Mouse (Mus musculus) liver, embryonic 14.5 days (tissue): Measurements from ENCODE around the gene Lrrc7. TPM values are rescaled to one million over a fixed set of nuclear protein-coding genes. Genes with fewer than 3 reads are reported as not detected.
"Not testable (repeated sequence)": the region's sequence is repeated elsewhere in the genome, so short reads cannot be mapped to it uniquely, and the experiment has no call there.

Experiments used
- ATAC-seq: fragments of 200-750 bp; cut with Nextera tagmentation; 2 replicates; pipeline ENCODE4 v1.8.0; 2017; ENCODE audit warnings: moderate number of reproducible peaks, mild to moderate bottlenecking, moderate library complexity; ENCODE audit not compliant: insufficient read depth
- DNase-seq, 3 experiments: peaks; one replicate each; pipeline ENCODE4 v3.0.0-alpha.2; 2012 to 2013; ENCODE audit warnings: low read depth in 3 of 3, low spot score in 3 of 3
- H3K27ac ChIP-seq: fragments of 300-500 bp; sonication (generic); 2 replicates; pipeline ENCODE4 v1.5.1; 2014; ENCODE audit warnings: moderate library complexity, mild to moderate bottlenecking, control low read depth, inconsistent platforms
- H3K27me3 ChIP-seq: fragments of 300-500 bp; sonication (generic); 2 replicates; pipeline ENCODE4 v1.6.1; 2014; ENCODE audit warnings: mild to moderate bottlenecking, low read length, moderate library complexity; ENCODE audit not compliant: control insufficient read depth, insufficient read depth
- H3K36me3 ChIP-seq: fragments of 300-500 bp; sonication (generic); replicated peaks from 2 replicates; pipeline ENCODE4 v1.6.1; 2014; ENCODE audit warnings: low read depth; ENCODE audit not compliant: control insufficient read depth, insufficient read depth
- H3K4me1 ChIP-seq, 2 experiments: fragments of 200-500 bp in 1 of 2; fragments of 300-500 bp in 1 of 2; sonication (generic) in 1 of 2; replicated peaks; 2 replicates each; pipeline ENCODE4 v1.6.1; 2012 to 2014; ENCODE audit warnings: antibody characterized with exemption in 1 of 2, inconsistent platforms in 1 of 2, low read length in 1 of 2; ENCODE audit not compliant: control insufficient read depth in 2 of 2, insufficient read depth in 2 of 2
- H3K4me2 ChIP-seq: fragments of 300-500 bp; sonication (generic); 2 replicates; pipeline ENCODE4 v1.6.1; 2014; ENCODE audit warnings: low read depth, mild to moderate bottlenecking, control low read depth, moderate library complexity
- H3K4me3 ChIP-seq, 2 experiments: fragments of 200-500 bp in 1 of 2; fragments of 300-500 bp in 1 of 2; sonication (generic) in 1 of 2; 2 replicates each; pipeline ENCODE4 v1.5.1; 2012 to 2014; ENCODE audit warnings: low read depth in 2 of 2, low read length in 2 of 2, mild to moderate bottlenecking in 2 of 2, control low read depth in 1 of 2, inconsistent platforms in 1 of 2, moderate library complexity in 1 of 2; ENCODE audit not compliant: insufficient read depth in 1 of 2
- H3K9ac ChIP-seq: fragments of 300-500 bp; sonication (generic); replicated peaks from 2 replicates; pipeline ENCODE4 v1.6.1; 2014; ENCODE audit warnings: mild to moderate bottlenecking, control low read depth, moderate library complexity
- H3K9me3 ChIP-seq: fragments of 300-500 bp; sonication (generic); 2 replicates; pipeline ENCODE4 v1.6.1; 2016; ENCODE audit warnings: low read length, mixed read lengths; ENCODE audit not compliant: control insufficient read depth
- CTCF ChIP-seq: IDR thresholded peaks from 2 replicates; pipeline ENCODE4 v1.5.1; 2016; ENCODE audit warnings: antibody characterized with exemption, low read depth, control low read depth
- EP300 ChIP-seq: IDR thresholded peaks from 2 replicates; pipeline ENCODE4 v1.6.1; 2016; ENCODE audit warnings: antibody characterized with exemption, low read depth
- WGBS: fragments of 180-500 bp; shearing (Covaris S2); extraction: QIAGEN DNeasy Blood & Tissue Kit; methylation state at CpG from one replicate; pipeline ENCODE4 v1.1.7; 2014; ENCODE audit not compliant: insufficient replicate concordance; 5-methylcytosine and 5-hydroxymethylcytosine counted together
- polyA plus RNA-seq, 2 experiments: library from polyadenylated mRNA; depleted of rRNA in 1 of 2; stranded (reverse) in 1 of 2; unstranded in 1 of 2; fragments of >200 nt; fragmentation: Nextera tagmentation in 1 of 2; extraction: Ambion mirVana in 1 of 2; gene quantifications; 2 replicates each; pipeline versions ENCODE4 v1.2.1 to v1.2.3; 2012 to 2014

Lrrc7 gene
- polyA plus RNA-seq, 2 experiments: under 0.01 to 0.03 TPM

GRCm38 (mm10) chr3:158122899-158123298, 439.1 kb downstream of the Lrrc7 start:
- Histone ChIP-seq H3K36me3 (no peaks in the 10 kb centered on the region), H3K9ac (no peak overlapping the region), H3K4me2 (no peak overlapping the region), H3K27ac (no peak overlapping the region), H3K27me3 (no peaks in the 10 kb centered on the region), H3K4me3 (no peak overlapping the region), H3K9me3 (no peaks in the 10 kb centered on the region), H3K4me1 (no peaks in the 10 kb centered on the region)
- WGBS: 20% methylated on average over 3 of the region's 3 CpGs
- TF ChIP-seq EP300 (no peak), CTCF (no peak)
- ATAC-seq (no peak), DNase-seq (no peak)

GRCm38 (mm10) chr3:158105260-158105659, 456.8 kb downstream of the Lrrc7 start:
- Histone ChIP-seq H3K27ac (no peak overlapping the region), H3K4me3 (no peak overlapping the region), H3K4me2 (no peak overlapping the region), H3K27me3 (no peaks in the 10 kb centered on the region), H3K9ac (no peak overlapping the region), H3K9me3 (no peaks in the 10 kb centered on the region), H3K36me3 (no peaks in the 10 kb centered on the region), H3K4me1 (no peaks in the 10 kb centered on the region)
- no peak for DNase-seq
- TF ChIP-seq EP300 (no peak), CTCF (no peak)
- WGBS: 71% methylated on average over 1 of the region's 1 CpGs
- ATAC-seq: no peak

GRCm38 (mm10) chr3:158103467-158103866, 458.6 kb downstream of the Lrrc7 start:
- H3K9me3 ChIP-seq: no peaks in the 10 kb centered on the region
- H3K27me3 ChIP-seq: no peaks in the 10 kb centered on the region
- no peak for TF ChIP-seq EP300
- no peak for TF ChIP-seq CTCF
- no peak overlapping the region for H3K4me3 ChIP-seq
- WGBS: 52% methylated on average over 2 of the region's 2 CpGs
- no peak overlapping the region for H3K27ac ChIP-seq
- H3K9ac ChIP-seq: no peak overlapping the region
- DNase-seq: no peak
- no peak for ATAC-seq
- H3K4me1 ChIP-seq: no peaks in the 10 kb centered on the region
- no peak overlapping the region for H3K4me2 ChIP-seq
- H3K36me3 ChIP-seq: no peaks in the 10 kb centered on the region

GRCm38 (mm10) chr3:158102530-158102929, 459.5 kb downstream of the Lrrc7 start:
- H3K4me2 ChIP-seq, ATAC-seq, H3K36me3 ChIP-seq, H3K4me3 ChIP-seq, DNase-seq, H3K9me3 ChIP-seq, H3K27me3 ChIP-seq, H3K9ac ChIP-seq, H3K27ac ChIP-seq, H3K4me1 ChIP-seq: not testable (repeated sequence)
- 52% methylated on average over 1 of the region's 1 CpGs for WGBS

GRCm38 (mm10) chr3:158102043-158102442, 460.0 kb downstream of the Lrrc7 start:
- H3K4me1 ChIP-seq, H3K27ac ChIP-seq, H3K27me3 ChIP-seq, H3K4me2 ChIP-seq, H3K9ac ChIP-seq, H3K4me3 ChIP-seq, H3K9me3 ChIP-seq, ATAC-seq, DNase-seq, H3K36me3 ChIP-seq: not testable (repeated sequence)
- whole genome bisulfite sequencing: 69% methylated on average over 8 of the region's 10 CpGs

- no peak overlapping the region for H3K4me2 ChIP-seq
- no peak overlapping the region for H3K9ac ChIP-seq
- H3K9me3 ChIP-seq: no peaks in the 10 kb centered on the region
- no peak for TF ChIP-seq EP300
- no peaks in the 10 kb centered on the region for H3K4me1 ChIP-seq
- ATAC-seq (no peak), DNase-seq (no peak)
- H3K36me3 ChIP-seq: no peaks in the 10 kb centered on the region
- no peak overlapping the region for H3K27ac ChIP-seq
- H3K4me3 ChIP-seq: no peak overlapping the region
- no peaks in the 10 kb centered on the region for H3K27me3 ChIP-seq
- 52% methylated on average over 4 of the region's 4 CpGs for WGBS
Measured at GRCm38 (mm10) chr3:158093919-158094318, 468.1 kb downstream of the Lrrc7 start.
